Mouse (Mus musculus): ENCODE results near the gene Hrasls5. TPM values are rescaled to one million over a fixed set of nuclear protein-coding genes. Genes with fewer than 3 reads are reported as not detected.
A peak's percentile ranks its signal among the peaks of the same experiment; 100 is the strongest.

Hrasls5 gene
- polyA plus RNA-seq, 1 experiment: not detected

DNA sequence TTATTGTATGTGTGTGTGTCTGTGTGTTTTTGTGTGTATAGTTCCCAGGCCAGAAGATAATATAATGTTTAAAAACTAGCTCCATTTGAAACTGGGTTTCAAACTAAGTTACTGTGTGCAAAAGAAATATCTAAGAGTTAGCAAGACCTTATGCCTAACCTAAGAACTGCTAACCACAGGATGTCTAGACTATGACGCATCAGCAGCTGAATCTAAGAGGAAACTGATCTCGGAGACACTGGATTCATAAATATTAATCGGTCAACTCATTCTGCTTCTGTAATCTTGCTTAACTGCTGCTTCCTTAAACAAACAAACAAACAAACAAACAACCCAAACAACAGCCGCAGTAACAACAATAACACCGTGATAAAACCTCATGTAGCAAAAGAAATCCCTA lies 42.7 kb upstream of the Hrasls5 start:
- H3K4me1 ChIP-seq (ENCODE audit: control insufficient read depth, insufficient read depth, low read length): no peaks in the 10 kb centered on the region
- H3K4me3 ChIP-seq (ENCODE audit: low read depth, low read length): no peak overlapping the region
- H3K27ac ChIP-seq (ENCODE audit: insufficient read depth, low read length): no peak overlapping the region
- no peak overlapping the region for H3K9ac ChIP-seq (ENCODE audit: low read depth, poor library complexity, severe bottlenecking)
- H3K9me3 ChIP-seq (replicated peaks; ENCODE audit: control insufficient read depth, insufficient read depth, low read length, poor library complexity, severe bottlenecking): no peaks in the 10 kb centered on the region
- no peaks in the 10 kb centered on the region for H3K36me3 ChIP-seq (ENCODE audit: control insufficient read depth, insufficient read depth, low read length, poor library complexity, severe bottlenecking)
- TF ChIP-seq CTCF (IDR thresholded peaks at IDR 0.05; ENCODE audit: low read depth, low read length): no peak
- H3K27me3 ChIP-seq (ENCODE audit: control insufficient read depth, insufficient read depth, low read length, poor library complexity, severe bottlenecking): no peaks in the 10 kb centered on the region

DNA sequence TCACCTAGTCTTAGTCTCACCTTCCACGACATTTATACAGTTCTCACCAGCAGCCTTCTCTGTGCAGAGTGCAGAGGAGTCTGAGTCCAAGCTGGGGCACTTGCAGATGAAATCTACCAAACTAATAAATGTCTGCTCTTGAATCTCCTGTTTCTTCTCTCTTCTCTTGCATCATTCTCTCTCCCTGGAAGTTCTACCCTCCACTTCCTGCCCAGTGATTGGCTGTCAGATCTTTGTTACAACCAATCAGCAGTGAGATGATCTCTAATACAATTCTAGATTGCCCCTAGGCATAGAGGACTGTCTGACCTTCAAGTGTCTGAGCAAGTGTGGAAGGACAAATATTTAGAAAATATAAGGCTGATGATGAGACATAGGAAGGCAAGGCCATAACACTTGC lies 36.2 kb upstream of the Hrasls5 start:
- Histone ChIP-seq H3K27me3 (ENCODE audit: control insufficient read depth, insufficient read depth, low read length, poor library complexity, severe bottlenecking) (no peaks in the 10 kb centered on the region), H3K4me1 (ENCODE audit: control insufficient read depth, insufficient read depth, low read length) (no peaks in the 10 kb centered on the region), H3K4me3 (ENCODE audit: low read depth, low read length) (no peak overlapping the region), H3K9me3 (replicated peaks; ENCODE audit: control insufficient read depth, insufficient read depth, low read length, poor library complexity, severe bottlenecking) (no peaks in the 10 kb centered on the region), H3K9ac (ENCODE audit: low read depth, poor library complexity, severe bottlenecking) (no peak overlapping the region), H3K36me3 (ENCODE audit: control insufficient read depth, insufficient read depth, low read length, poor library complexity, severe bottlenecking) (no peaks in the 10 kb centered on the region), H3K27ac (ENCODE audit: insufficient read depth, low read length) (no peak overlapping the region)
- TF ChIP-seq POLR2A (IDR thresholded peaks at IDR 0.05; ENCODE audit: insufficient read depth, low read length) (no peak), CTCF (IDR thresholded peaks at IDR 0.05; ENCODE audit: low read depth, low read length) (no peak), EP300 (IDR thresholded peaks at IDR 0.05; ENCODE audit: insufficient read depth, low read depth, low read length) (no peak)

DNA sequence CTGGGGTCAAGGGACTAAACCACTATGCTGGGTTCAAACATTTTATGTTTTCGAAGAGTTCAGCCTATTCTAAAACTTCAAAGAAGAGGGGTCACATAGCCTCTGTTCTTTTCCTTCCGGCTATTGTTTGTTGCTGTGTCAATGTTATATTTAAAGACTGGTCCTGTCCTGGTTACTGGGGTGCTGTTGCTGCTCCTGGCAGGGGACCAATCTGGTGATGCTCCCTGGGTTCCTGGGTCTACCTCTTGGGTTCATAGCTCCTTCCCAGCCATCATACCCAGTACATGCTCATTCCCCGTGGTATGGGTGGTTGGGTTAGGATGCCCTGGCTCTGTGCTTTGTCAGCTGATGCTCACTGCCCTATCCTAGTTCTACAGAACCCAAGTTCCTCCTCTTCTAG lies 34.6 kb upstream of the Hrasls5 start:
- no peak for TF ChIP-seq CTCF (IDR thresholded peaks at IDR 0.05; ENCODE audit: low read depth, low read length)
- no peak for TF ChIP-seq EP300 (IDR thresholded peaks at IDR 0.05; ENCODE audit: insufficient read depth, low read depth, low read length)
- no peak for TF ChIP-seq POLR2A (IDR thresholded peaks at IDR 0.05; ENCODE audit: insufficient read depth, low read length)
- Histone ChIP-seq H3K9me3 (replicated peaks; ENCODE audit: control insufficient read depth, insufficient read depth, low read length, poor library complexity, severe bottlenecking) (no peaks in the 10 kb centered on the region), H3K27ac (ENCODE audit: insufficient read depth, low read length) (no peak overlapping the region), H3K4me1 (ENCODE audit: control insufficient read depth, insufficient read depth, low read length) (no peaks in the 10 kb centered on the region), H3K36me3 (ENCODE audit: control insufficient read depth, insufficient read depth, low read length, poor library complexity, severe bottlenecking) (no peaks in the 10 kb centered on the region), H3K4me3 (ENCODE audit: low read depth, low read length) (no peak overlapping the region), H3K27me3 (ENCODE audit: control insufficient read depth, insufficient read depth, low read length, poor library complexity, severe bottlenecking) (no peaks in the 10 kb centered on the region), H3K9ac (ENCODE audit: low read depth, poor library complexity, severe bottlenecking) (no peak overlapping the region)

DNA sequence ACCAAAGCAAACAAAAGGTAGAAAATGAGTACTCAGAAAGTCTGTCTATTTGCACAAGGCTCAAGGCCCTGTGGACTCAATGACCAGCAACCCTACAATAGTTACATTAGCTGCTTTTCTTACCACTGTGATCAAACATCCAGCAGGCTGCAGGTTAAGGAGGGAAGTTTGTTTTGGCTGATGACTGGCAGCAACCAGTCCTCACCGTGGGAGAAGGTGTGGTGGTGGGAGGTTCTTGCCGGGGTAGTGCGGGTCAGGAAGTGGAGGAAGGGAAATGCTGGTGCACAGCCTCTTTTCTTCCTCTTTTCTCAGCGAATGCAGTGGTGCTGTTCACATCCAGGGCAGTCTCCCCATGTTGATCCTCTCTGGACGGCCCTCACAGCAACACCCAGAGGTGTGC lies 31.3 kb upstream of the Hrasls5 start:
- Histone ChIP-seq H3K9me3 (replicated peaks; ENCODE audit: control insufficient read depth, insufficient read depth, low read length, poor library complexity, severe bottlenecking) (no peaks in the 10 kb centered on the region), H3K4me3 (ENCODE audit: low read depth, low read length) (no peak overlapping the region), H3K36me3 (ENCODE audit: control insufficient read depth, insufficient read depth, low read length, poor library complexity, severe bottlenecking) (no peaks in the 10 kb centered on the region), H3K27me3 (ENCODE audit: control insufficient read depth, insufficient read depth, low read length, poor library complexity, severe bottlenecking) (no peaks in the 10 kb centered on the region), H3K4me1 (ENCODE audit: control insufficient read depth, insufficient read depth, low read length) (peaks cover 8% of the 10 kb centered on the region), H3K27ac (ENCODE audit: insufficient read depth, low read length) (peak overlapping the region; percentile 23; the same call in 1 of the 2 replicates), H3K9ac (ENCODE audit: low read depth, poor library complexity, severe bottlenecking) (no peak overlapping the region)
- TF ChIP-seq EP300 (IDR thresholded peaks at IDR 0.05; ENCODE audit: insufficient read depth, low read depth, low read length): no peak
- TF ChIP-seq CTCF (IDR thresholded peaks at IDR 0.05; ENCODE audit: low read depth, low read length): no peak
- no peak for TF ChIP-seq POLR2A (IDR thresholded peaks at IDR 0.05; ENCODE audit: insufficient read depth, low read length)

DNA sequence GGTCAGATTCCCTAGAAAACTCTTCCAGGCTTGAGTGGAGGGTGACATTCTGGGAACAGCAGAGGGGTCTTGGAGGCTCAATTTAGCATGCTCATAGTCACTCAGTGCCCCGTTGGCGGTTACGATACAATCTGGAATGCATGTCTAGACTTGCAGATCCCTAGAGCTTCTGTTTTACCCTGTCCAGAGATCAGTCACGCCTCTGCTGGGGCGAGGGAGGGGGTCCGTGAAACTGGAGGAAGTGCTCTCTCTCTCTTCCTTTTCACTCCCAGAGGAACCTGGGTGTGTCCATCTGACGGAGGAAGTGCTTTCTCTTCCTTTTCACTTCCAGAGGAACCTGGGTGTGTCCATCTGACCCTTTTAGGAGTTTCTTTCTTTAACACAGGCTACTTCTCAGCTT lies 29.2 kb upstream of the Hrasls5 start:
- Histone ChIP-seq H3K4me3 (ENCODE audit: low read depth, low read length) (no peak overlapping the region), H3K9ac (ENCODE audit: low read depth, poor library complexity, severe bottlenecking) (peak overlapping the region; percentile 59; the same call in 1 of the 2 replicates), H3K27me3 (ENCODE audit: control insufficient read depth, insufficient read depth, low read length, poor library complexity, severe bottlenecking) (no peaks in the 10 kb centered on the region), H3K9me3 (replicated peaks; ENCODE audit: control insufficient read depth, insufficient read depth, low read length, poor library complexity, severe bottlenecking) (no peaks in the 10 kb centered on the region), H3K27ac (ENCODE audit: insufficient read depth, low read length) (peak overlapping the region; percentile 100), H3K4me1 (ENCODE audit: control insufficient read depth, insufficient read depth, low read length) (peaks cover 8% of the 10 kb centered on the region), H3K36me3 (ENCODE audit: control insufficient read depth, insufficient read depth, low read length, poor library complexity, severe bottlenecking) (no peaks in the 10 kb centered on the region)
- peak; percentile 88 for TF ChIP-seq EP300 (IDR thresholded peaks at IDR 0.05; ENCODE audit: insufficient read depth, low read depth, low read length)
- TF ChIP-seq POLR2A (IDR thresholded peaks at IDR 0.05; ENCODE audit: insufficient read depth, low read length): no peak

DNA sequence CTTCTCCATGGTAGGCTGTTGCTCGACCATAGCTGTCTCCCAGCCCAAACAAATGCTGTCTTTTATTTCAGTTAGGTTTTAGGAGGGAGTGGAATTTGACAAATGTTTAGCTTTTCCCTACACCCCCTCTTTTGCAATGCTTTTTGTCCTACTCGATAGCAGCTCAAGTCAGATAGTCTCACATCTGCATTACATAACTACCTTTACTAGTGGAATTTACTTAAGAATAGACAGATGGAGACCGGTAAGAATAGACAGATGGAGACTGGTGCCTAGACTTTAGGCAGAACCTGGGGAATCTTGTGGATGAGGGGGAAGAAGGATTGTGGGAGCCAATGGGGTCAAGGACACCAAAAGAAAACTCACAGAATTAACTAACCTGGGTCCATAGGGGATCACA lies 28.7 kb upstream of the Hrasls5 start:
- TF ChIP-seq EP300 (IDR thresholded peaks at IDR 0.05; ENCODE audit: insufficient read depth, low read depth, low read length) (no peak), POLR2A (IDR thresholded peaks at IDR 0.05; ENCODE audit: insufficient read depth, low read length) (no peak), CTCF (IDR thresholded peaks at IDR 0.05; ENCODE audit: low read depth, low read length) (no peak)
- no peak overlapping the region for H3K9ac ChIP-seq (ENCODE audit: low read depth, poor library complexity, severe bottlenecking)
- peak overlapping the region; percentile 100 for H3K27ac ChIP-seq (ENCODE audit: insufficient read depth, low read length)

More for the DNA sequence above, 28.7 kb upstream of the Hrasls5 start:
- no peaks in the 10 kb centered on the region for H3K36me3 ChIP-seq (ENCODE audit: control insufficient read depth, insufficient read depth, low read length, poor library complexity, severe bottlenecking)
- no peak overlapping the region for H3K4me3 ChIP-seq (ENCODE audit: low read depth, low read length)
- no peaks in the 10 kb centered on the region for H3K9me3 ChIP-seq (replicated peaks; ENCODE audit: control insufficient read depth, insufficient read depth, low read length, poor library complexity, severe bottlenecking)
- no peaks in the 10 kb centered on the region for H3K27me3 ChIP-seq (ENCODE audit: control insufficient read depth, insufficient read depth, low read length, poor library complexity, severe bottlenecking)
- H3K4me1 ChIP-seq (ENCODE audit: control insufficient read depth, insufficient read depth, low read length): peaks cover 8% of the 10 kb centered on the region
